Mouse (Mus musculus) heart, adult 2 months (tissue): ENCODE data around the gene Olfr810. TPM values are rescaled to one million over a fixed set of nuclear protein-coding genes. Genes with fewer than 3 reads are reported as not detected.

Source experiments
- DNase-seq, 2 experiments: peaks; one replicate each; pipeline ENCODE4 v3.0.0; 2021
- H3K27ac ChIP-seq: fragments of 200-600 bp; 2 replicates; pipeline ENCODE4 v1.8.1; 2022
- H3K27me3 ChIP-seq: fragments of 200-500 bp; 2 replicates; pipeline ENCODE4 v1.6.1; 2012; ENCODE audit warnings: mild to moderate bottlenecking, low read length, inconsistent platforms, mixed read lengths; ENCODE audit not compliant: control insufficient read depth, insufficient read depth
- H3K36me3 ChIP-seq: fragments of 200-500 bp; 2 replicates; pipeline ENCODE4 v1.6.1; 2012; ENCODE audit warnings: low read length, inconsistent platforms; ENCODE audit not compliant: control insufficient read depth, insufficient read depth
- H3K4me1 ChIP-seq: fragments of 200-500 bp; 2 replicates; pipeline ENCODE4 v1.6.1; 2011; ENCODE audit warnings: low read length; ENCODE audit not compliant: control insufficient read depth, insufficient read depth
- H3K4me3 ChIP-seq: fragments of 200-600 bp; 2 replicates; pipeline ENCODE4 v1.8.1; 2022
- H3K79me2 ChIP-seq: fragments of 200-500 bp; replicated peaks from 2 replicates; pipeline ENCODE4 v1.6.1; 2012; ENCODE audit warnings: mild to moderate bottlenecking, inconsistent platforms, low read length, moderate library complexity, mixed read lengths; ENCODE audit not compliant: control insufficient read depth, insufficient read depth
- H3K9ac ChIP-seq: fragments of 200-500 bp; 2 replicates; pipeline ENCODE4 v1.6.1; 2012; ENCODE audit warnings: low read depth, mild to moderate bottlenecking, control low read depth, inconsistent platforms, low read length, mixed read lengths
- CTCF ChIP-seq: fragments of 200-600 bp; IDR thresholded peaks from 2 replicates; pipeline ENCODE4 v1.8.1; 2022; ENCODE audit warnings: antibody characterized with exemption, mild to moderate bottlenecking, moderate library complexity
- EP300 ChIP-seq: fragments of 200-500 bp; IDR thresholded peaks from 2 replicates; pipeline ENCODE4 v1.6.1; 2011; ENCODE audit warnings: low read depth, low read length, control low read depth; ENCODE audit not compliant: insufficient read depth
- POLR2A ChIP-seq: fragments of 200-500 bp; IDR thresholded peaks from 2 replicates; pipeline ENCODE4 v1.6.1; 2011; ENCODE audit warnings: mild to moderate bottlenecking, low read depth, low read length, control low read depth; ENCODE audit not compliant: insufficient read depth
- intact Hi-C: fragments of 180-260 bp; cut with DNase I; formaldehyde crosslinking; loops from one replicate; pipeline ENCODE4 v1.15.1; 2025
- polyA plus RNA-seq: library from polyadenylated mRNA; depleted of rRNA; stranded (reverse); fragments of >200 nt; gene quantifications from 2 replicates; pipeline ENCODE4 v1.2.3, GENCODE M21; 2012; rRNA removed
- total RNA-seq, 2 experiments: library from RNA; stranded (reverse); gene quantifications; 2 replicates each; pipeline ENCODE4 v1.2.3; 2021

Olfr810 gene
- total and polyA plus RNA-seq, 3 experiments, result not detected

GRCm38 (mm10) chr10:129741821-129742220 lies 52.9 kb downstream of the Olfr810 start, which contains the start of gene Olfr806:
Gene Olfr806 (minus strand): TSS chr10:129741921.
- H3K4me1 ChIP-seq, result no peaks in the 10 kb centered on the region
- intact Hi-C loops, result no loop called here
- H3K36me3 ChIP-seq, result no peaks in the 10 kb centered on the region
- H3K9ac ChIP-seq, result no peak within 1 kb of the TSS
- no peak within 1 kb of the TSS for H3K4me3 ChIP-seq
- H3K27me3 ChIP-seq, result no peaks in the 10 kb centered on the region
- H3K27ac ChIP-seq, result no peak within 1 kb of the TSS
- no peak for DNase-seq
- TF ChIP-seq POLR2A, result no peak
- TF ChIP-seq CTCF, result no peak
- TF ChIP-seq EP300, result no peak
- H3K79me2 ChIP-seq, result no peaks in the 10 kb centered on the region

Other genes with a start within 250 kb of the Olfr810 start
- not detected for gene Olfr794, start 227.3 kb downstream of the Olfr810 start, total RNA-seq
- not detected in 2 replicates for gene Olfr794, start 227.3 kb downstream of the Olfr810 start, polyA plus RNA-seq
- gene Olfr796, start 182.3 kb downstream of the Olfr810 start, total RNA-seq, result not detected
- not detected in 2 replicates for gene Olfr796, start 182.3 kb downstream of the Olfr810 start, polyA plus RNA-seq
- gene Olfr798, start 167.0 kb downstream of the Olfr810 start, total RNA-seq, result not detected
- not detected in 2 replicates for gene Olfr798, start 167.0 kb downstream of the Olfr810 start, polyA plus RNA-seq
- gene Olfr799, start 157.4 kb downstream of the Olfr810 start, total RNA-seq, result not detected
- gene Olfr799, start 157.4 kb downstream of the Olfr810 start, polyA plus RNA-seq, result not detected in 2 replicates
- gene Olfr800, start 137.2 kb downstream of the Olfr810 start, total RNA-seq, result not detected
- gene Olfr800, start 137.2 kb downstream of the Olfr810 start, polyA plus RNA-seq, result not detected in 2 replicates
- gene Olfr801, start 121.1 kb downstream of the Olfr810 start, total RNA-seq, result not detected
- not detected in 2 replicates for gene Olfr801, start 121.1 kb downstream of the Olfr810 start, polyA plus RNA-seq
- not detected for gene Olfr802, start 106.7 kb downstream of the Olfr810 start, total RNA-seq
- not detected in 2 replicates for gene Olfr802, start 106.7 kb downstream of the Olfr810 start, polyA plus RNA-seq
- gene Olfr803, start 100.6 kb downstream of the Olfr810 start, total RNA-seq, result not detected
- gene Olfr803, start 100.6 kb downstream of the Olfr810 start, polyA plus RNA-seq, result not detected in 2 replicates
- gene Olfr804, start 91.7 kb downstream of the Olfr810 start, total RNA-seq, result not detected
- gene Olfr804, start 91.7 kb downstream of the Olfr810 start, polyA plus RNA-seq, result not detected in 2 replicates
- not detected for gene Olfr805, start 65.5 kb downstream of the Olfr810 start, total RNA-seq
- gene Olfr805, start 65.5 kb downstream of the Olfr810 start, polyA plus RNA-seq, result not detected in 2 replicates
- not detected for gene Olfr806, start 53.0 kb downstream of the Olfr810 start, total RNA-seq
- gene Olfr806, start 53.0 kb downstream of the Olfr810 start, polyA plus RNA-seq, result not detected in 2 replicates
- not detected for gene Olfr807, start 37.1 kb downstream of the Olfr810 start, total RNA-seq
- gene Olfr807, start 37.1 kb downstream of the Olfr810 start, polyA plus RNA-seq, result not detected in 2 replicates
- not detected for gene Olfr808, start 29.4 kb downstream of the Olfr810 start, total RNA-seq
- not detected in 2 replicates for gene Olfr808, start 29.4 kb downstream of the Olfr810 start, polyA plus RNA-seq
- gene Olfr809, start 20.3 kb downstream of the Olfr810 start, total RNA-seq, result not detected
- gene Olfr809, start 20.3 kb downstream of the Olfr810 start, polyA plus RNA-seq, result not detected in 2 replicates
- not detected for gene Olfr811, start 9.5 kb upstream of the Olfr810 start, total RNA-seq
- not detected in 2 replicates for gene Olfr811, start 9.5 kb upstream of the Olfr810 start, polyA plus RNA-seq
- gene Olfr812, start 51.2 kb upstream of the Olfr810 start, total RNA-seq, result not detected
- not detected in 2 replicates for gene Olfr812, start 51.2 kb upstream of the Olfr810 start, polyA plus RNA-seq
- not detected for gene Olfr813, start 60.5 kb upstream of the Olfr810 start, total RNA-seq
- gene Olfr813, start 60.5 kb upstream of the Olfr810 start, polyA plus RNA-seq, result not detected in 2 replicates
- gene Olfr814, start 84.9 kb upstream of the Olfr810 start, total RNA-seq, result not detected
- not detected in 2 replicates for gene Olfr814, start 84.9 kb upstream of the Olfr810 start, polyA plus RNA-seq
- not detected for gene Olfr815, start 111.0 kb upstream of the Olfr810 start, total RNA-seq
- not detected in 2 replicates for gene Olfr815, start 111.0 kb upstream of the Olfr810 start, polyA plus RNA-seq
- gene Olfr816, start 120.7 kb upstream of the Olfr810 start, total RNA-seq, result not detected
- gene Olfr816, start 120.7 kb upstream of the Olfr810 start, polyA plus RNA-seq, result not detected in 2 replicates
- not detected for gene Olfr818, start 154.2 kb upstream of the Olfr810 start, total RNA-seq
- gene Olfr818, start 154.2 kb upstream of the Olfr810 start, polyA plus RNA-seq, result not detected in 2 replicates
- gene Olfr819, start 172.3 kb upstream of the Olfr810 start, total RNA-seq, result not detected
- not detected in 2 replicates for gene Olfr819, start 172.3 kb upstream of the Olfr810 start, polyA plus RNA-seq
- gene Olfr247, start 181.2 kb upstream of the Olfr810 start, total RNA-seq, result not detected
- not detected in 2 replicates for gene Olfr247, start 181.2 kb upstream of the Olfr810 start, polyA plus RNA-seq
- gene Gm10310, start 190.1 kb upstream of the Olfr810 start, total RNA-seq, result not detected
- not detected in 2 replicates for gene Gm10310, start 190.1 kb upstream of the Olfr810 start, polyA plus RNA-seq
- gene Olfr820, start 217.7 kb upstream of the Olfr810 start, total RNA-seq, result not detected
- gene Olfr820, start 217.7 kb upstream of the Olfr810 start, polyA plus RNA-seq, result not detected in 2 replicates
- not detected for gene Olfr821, start 235.4 kb upstream of the Olfr810 start, total RNA-seq
- not detected in 2 replicates for gene Olfr821, start 235.4 kb upstream of the Olfr810 start, polyA plus RNA-seq